Mouse (Mus musculus) embryo, embryonic 9.5 days (tissue): ENCODE results near the gene Fabp3.
A peak's percentile ranks its signal among the peaks of the same experiment; 100 is the strongest.

Experiments
- DNase-seq: peaks from one replicate; pipeline ENCODE4 v3.0.0-alpha.2; 2017; ENCODE audit errors: extremely low spot score

Gene Fabp3

DNA sequence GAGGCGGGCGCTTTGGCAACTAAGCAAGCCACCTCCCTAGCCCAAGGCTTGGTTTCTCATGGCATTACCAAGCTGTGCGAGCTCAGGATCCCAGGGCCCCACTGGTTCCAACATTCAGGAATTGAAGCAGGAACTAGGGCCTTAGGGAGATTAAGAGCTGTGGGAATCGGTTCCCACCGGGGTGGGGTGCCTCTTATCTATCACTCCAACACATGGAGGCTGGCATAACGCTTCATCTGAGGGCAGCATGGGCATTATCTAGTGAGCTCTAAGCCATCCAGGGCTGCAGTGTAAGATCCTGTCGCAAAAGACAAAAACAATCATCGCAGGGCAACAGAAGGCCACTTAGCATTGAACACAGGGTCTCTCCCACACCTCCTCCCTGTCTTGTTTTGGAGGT is 13.9 kb upstream of the Fabp3 start:
- DNase-seq, result no peak

DNA sequence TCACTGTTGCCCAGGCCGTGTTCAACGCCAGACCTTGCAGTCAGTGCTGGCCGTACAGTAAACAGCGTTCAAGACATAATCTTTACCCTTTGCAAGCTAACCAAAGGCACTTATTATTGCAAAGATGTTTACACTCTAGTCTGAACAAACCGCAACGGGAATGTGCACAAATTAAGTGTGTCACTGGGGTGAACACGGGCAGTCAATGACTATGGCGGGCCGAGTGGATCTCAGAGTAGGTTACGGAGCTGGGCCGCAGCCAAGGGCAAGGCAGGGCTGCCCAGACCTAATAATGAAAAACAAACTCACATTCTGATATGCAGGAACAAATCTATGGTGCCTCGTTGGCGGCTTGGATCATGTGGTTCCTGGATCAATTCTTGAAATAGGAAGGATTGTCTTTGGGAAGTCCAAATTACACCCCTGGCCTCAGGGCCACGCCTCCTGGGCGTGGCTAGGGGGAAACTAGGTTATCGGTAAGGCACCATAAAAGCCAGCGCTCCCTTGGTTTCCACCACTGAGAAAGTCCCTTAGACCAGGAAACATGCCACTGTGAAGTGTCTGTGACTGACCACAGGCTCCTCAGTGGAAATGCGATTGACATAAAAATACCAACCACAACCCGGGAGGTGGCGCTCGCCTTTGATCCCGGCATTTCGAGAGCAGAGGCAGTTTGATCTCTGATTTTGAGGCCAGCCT is 13.2 kb upstream of the Fabp3 start:
- DNase-seq, result no peak

GRCm38 (mm10) chr4:130296243-130296965 is 12.0 kb upstream of the Fabp3 start:
- DNase-seq, result no peak

GRCm38 (mm10) chr4:130297123-130297529 is 11.3 kb upstream of the Fabp3 start:
- DNase-seq, result peak; percentile 54

DNA sequence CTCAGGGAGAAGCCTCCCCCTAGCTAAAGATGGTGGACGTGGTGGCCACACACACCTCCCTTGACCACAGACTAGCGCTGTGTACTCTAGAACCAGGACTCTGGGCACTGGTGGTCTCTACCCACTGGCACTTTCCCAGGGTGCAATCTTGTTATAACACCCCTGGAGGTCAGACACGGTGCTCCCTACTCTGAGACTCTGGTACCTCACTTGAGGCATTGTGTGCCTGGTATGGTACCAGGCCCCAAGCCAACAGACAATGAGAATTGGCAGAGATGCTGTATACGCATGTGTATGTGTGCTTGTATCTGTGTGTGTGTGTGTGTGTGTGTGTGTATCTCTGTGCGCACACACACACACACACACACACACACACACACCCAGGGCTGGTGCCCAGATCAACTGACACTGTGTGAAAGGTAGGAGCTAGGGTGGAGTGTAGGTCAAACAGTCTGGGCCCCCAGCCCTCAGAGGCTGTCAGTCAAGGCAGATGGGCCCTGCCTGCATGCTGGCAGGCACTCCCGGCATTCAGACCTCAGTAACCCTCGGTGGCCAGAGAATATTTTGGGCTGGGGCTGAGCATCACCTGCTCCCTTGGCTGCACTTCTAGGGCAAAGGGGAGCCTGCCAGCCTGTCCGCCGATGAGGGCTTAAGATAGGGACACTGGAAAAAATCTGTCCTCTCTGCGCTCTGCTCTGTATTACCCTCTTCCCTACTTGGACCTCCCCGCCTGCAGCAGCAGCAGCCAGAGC is 9.3 kb upstream of the Fabp3 start:
- DNase-seq, result no peak

DNA sequence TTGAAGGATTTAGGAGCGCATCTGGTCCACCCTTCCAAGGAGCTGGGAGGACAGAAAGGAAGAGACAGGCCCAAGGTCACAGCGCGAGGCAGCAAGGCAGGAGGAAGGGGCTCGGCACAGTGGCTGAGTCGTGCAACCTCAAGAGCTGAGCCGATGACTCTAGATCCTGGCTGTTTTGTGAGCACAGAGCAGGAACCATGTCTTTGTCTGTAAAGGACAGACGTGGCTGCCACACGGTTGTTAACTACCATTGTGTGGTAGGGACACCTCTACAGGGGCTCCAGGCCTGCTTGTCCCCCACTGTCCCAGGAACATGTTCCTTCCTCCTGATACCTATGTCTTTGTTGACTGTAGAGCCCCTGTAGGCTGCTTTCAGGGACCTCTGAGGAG is 8.8 kb upstream of the Fabp3 start:
- DNase-seq, result no peak

DNA sequence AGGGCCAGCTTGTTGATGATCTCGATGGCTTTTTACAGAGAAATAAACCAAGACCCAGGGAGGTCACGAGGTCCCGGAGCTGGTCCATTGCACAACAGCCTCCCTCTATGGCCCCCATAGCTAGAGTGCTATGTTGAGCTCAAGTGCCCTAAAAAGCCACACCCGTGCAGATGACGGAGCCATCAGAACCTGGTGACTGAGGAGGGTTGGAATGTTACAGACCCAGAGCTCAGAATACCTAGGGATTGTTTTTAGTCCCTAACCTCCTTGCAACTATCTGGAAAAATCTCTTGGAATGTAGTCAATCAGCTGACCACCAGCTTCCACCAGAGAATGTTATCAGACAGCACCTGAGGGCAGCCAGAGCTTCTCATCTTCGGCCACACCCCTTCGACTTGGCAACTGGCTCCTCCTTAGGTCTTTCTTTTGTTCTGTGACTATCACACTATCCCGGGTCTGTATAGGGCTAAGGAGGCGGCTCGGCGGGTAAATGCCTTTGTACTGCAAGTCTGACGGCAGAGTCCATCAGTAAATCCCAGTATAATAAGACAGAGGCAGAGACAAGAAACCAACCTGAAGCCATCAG is 6.0 kb upstream of the Fabp3 start:
- no peak for DNase-seq

DNA sequence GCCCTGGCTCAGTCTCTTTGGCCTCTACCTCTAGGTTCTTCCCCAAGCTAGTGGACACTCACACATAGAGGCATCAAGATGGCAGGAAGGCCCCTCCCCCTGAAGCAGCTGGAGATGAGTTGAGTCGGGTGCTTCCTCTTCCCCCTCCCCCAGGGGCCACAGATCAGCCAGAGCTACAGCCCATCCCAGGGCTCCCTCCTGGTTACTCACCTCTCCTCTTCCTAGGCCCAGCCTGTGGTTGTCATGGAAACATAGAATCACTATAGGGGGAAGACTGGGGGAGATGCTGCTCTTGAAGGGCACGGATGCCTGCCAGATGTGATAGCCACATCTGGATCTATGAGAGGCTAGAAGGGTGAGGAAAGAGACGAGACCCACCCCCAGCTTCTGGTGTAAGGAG is 3.6 kb upstream of the Fabp3 start:
- DNase-seq, result no peak

GRCm38 (mm10) chr4:130306796-130307630 is 1.4 kb upstream of the Fabp3 start:
- DNase-seq, result no peak

DNA sequence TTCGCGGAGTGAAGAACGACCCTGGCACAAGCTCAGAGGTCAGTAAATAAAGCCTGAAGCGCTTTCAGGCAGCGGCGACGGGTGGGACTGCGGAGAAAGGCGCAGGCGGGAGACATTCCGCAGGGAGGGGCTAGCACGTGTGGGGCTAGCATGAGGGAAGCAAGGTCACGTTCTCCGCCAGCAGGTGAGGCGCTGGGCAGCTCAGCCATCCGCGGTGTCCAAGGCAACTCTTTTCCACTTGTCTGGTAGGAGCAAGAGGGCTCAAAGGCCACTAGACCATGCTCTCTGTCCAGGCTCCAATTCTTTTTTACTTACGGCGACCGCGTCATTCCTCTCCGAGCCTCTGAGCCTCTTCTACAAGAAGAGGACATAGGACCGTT is 554 bp upstream of the Fabp3 start:
- DNase-seq, result peak; percentile 70

- DNase-seq, result no peak
Measured at GRCm38 (mm10) chr4:130309254-130309653, 859 bp downstream of the Fabp3 start.

DNA sequence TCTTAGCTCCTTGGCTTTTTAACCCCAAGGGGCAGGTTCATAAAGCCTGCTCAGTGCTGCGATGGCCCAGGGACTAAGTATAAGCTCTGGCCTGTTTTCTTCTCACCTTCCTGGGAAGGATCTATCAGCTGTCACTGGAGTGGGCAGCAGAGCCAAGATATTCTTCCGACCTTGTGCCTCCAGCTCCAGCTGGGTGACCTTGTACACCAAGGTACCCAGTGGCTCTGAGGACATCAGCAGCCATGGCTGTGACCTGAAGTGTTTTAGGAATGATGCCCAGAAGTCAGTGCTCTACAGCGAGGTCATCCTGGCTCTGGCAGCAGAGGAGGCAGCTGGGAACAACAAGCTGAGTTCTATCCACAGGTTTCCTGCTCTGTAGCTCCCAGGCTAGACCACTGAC is 4.1 kb downstream of the Fabp3 start:
- no peak for DNase-seq

- DNase-seq, result no peak
Measured at GRCm38 (mm10) chr4:130313552-130313951, 5.2 kb downstream of the Fabp3 start.

- no peak for DNase-seq
Measured at GRCm38 (mm10) chr4:130315771-130316527, 7.6 kb downstream of the Fabp3 start.

- no peak for DNase-seq
Measured at GRCm38 (mm10) chr4:130316691-130317090, 8.3 kb downstream of the Fabp3 start.

DNA sequence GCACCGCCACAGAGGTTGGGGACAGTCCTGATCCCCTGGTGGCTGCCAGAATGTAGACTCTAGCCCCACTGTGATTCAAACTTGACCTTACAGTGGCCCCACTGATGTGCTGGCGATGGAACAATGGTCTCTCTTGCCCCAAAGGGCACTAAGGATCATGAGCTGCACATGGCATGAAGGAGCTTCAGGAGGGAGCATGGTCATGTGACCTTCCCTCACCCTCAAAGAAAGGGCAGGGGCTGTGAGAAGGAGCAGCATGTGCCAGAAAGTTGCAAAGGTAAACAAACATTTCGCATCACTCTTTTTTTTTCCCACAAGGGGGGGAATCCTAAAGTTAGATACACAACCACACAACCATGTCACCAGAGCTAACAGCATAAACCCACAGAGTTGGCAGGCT is 9.7 kb downstream of the Fabp3 start:
- DNase-seq, result no peak

DNA sequence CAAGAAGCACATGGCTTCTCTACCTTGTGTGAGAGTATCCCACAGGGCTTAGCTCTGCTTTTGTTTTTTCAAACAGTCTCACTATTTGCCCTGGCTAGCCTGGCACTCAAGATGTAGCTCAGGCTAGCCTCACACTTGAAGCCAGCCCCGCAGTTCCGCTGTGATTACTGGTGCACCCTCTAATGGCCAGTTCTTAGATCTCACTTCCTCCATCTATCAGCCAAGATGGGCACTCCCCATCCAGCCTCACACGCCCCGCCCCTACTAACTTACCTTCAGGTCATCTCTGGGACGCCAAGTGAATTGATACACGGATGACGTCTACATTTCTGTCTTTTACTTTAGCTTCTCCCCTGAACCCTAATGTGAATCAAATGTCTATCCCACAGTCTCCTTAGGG is 11.2 kb downstream of the Fabp3 start:
- DNase-seq, result no peak

DNA sequence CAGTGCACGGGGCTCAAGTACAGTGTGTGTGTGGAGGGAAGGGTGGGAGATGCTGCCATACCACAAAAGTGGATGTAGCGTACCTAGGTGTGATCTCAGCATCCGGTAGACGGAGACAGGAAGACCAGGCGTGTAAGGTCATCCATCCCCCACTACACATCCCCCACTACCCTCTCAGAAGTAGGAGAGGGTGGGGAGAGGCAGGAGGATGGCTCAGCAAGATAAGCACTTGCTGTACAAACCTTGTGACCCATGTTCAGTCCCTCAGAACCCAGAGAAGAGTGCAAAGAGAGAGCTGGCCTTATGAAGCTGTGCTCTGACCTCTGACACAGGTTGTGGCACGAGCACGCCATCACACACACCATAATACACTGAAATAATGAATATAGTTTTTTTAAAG is 13.2 kb downstream of the Fabp3 start:
- no peak for DNase-seq

DNA sequence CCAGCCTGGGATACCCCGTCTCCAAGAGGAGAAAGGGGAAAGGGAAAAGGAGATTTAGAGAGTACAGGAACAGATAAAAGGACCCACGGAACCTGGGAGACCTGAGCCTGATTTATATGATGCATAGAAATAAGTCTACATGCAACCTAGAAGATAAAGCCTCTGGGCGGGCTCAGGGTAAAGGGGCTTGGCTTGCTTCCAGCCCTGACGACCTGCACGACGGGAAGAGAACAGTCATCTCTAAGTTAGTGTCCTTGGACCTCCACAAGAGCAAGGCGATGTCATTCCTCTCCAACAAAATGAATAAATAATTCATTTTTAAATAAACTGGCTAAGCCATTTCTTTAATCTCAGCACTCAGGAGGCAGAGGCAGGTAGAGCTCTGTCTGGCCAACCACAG is 14.2 kb downstream of the Fabp3 start:
- no peak for DNase-seq

GRCm38 (mm10) chr4:130323165-130323564 is 14.8 kb downstream of the Fabp3 start:
- DNase-seq, result no peak

DNA sequence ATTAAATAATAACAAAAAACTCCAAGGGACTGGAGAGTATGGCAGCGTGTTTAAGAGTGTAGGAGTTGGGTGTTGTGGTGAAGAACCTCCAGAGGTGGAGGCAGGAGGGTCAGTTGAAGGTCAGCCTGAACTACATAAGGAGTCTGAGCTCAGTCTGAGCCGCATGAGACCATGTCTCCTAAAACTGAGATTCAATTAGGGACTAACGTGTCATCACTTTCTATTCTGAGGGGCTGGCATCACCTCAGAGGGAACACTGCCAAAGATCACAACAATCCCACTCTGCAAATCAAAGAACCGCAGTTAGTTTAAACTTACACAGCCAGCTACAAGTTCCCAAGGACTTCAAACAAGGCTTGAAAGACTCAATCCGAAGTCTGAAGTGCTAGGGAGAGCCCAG is 15.2 kb downstream of the Fabp3 start:
- no peak for DNase-seq
